Mouse (Mus musculus): ENCODE results near the gene Ugt2a2. TPM values are rescaled to one million over a fixed set of nuclear protein-coding genes. Genes with fewer than 3 reads are reported as not detected.
"Not testable (repeated sequence)": the region's sequence is repeated elsewhere in the genome, so short reads cannot be mapped to it uniquely, and the experiment has no call there.

Ugt2a2 gene
- total RNA-seq (2012; rRNA removed), result not detected in 2 replicates

- no peaks in the 10 kb centered on the region for H3K36me3 ChIP-seq (ENCODE audit: control insufficient read depth, insufficient read depth, low read length, poor library complexity, severe bottlenecking)
- H3K4me1 ChIP-seq (ENCODE audit: control insufficient read depth in 2 of 2, insufficient read depth in 2 of 2, low read length in 2 of 2, poor library complexity in 1 of 2), result no peaks in the 10 kb centered on the region
- no peak for TF ChIP-seq CHD2 (IDR thresholded peaks at IDR 0.05; ENCODE audit: low read depth, low read length)
- TF ChIP-seq HCFC1 (IDR thresholded peaks at IDR 0.05; ENCODE audit: borderline replicate concordance, insufficient read depth, low read length), result no peak
- TF ChIP-seq ZC3H11A (IDR thresholded peaks at IDR 0.05; ENCODE audit: borderline replicate concordance, low read depth, low read length), result no peak
- TF ChIP-seq ZNF384 (IDR thresholded peaks at IDR 0.05; ENCODE audit: low read depth, low read length), result no peak
- TF ChIP-seq MAFK (IDR thresholded peaks at IDR 0.05; ENCODE audit: insufficient read depth, low read depth, low read length), result no peak
- no peak for DNase-seq (ENCODE audit: low read depth, low spot score)
- H3K27ac ChIP-seq (ENCODE audit: insufficient read depth, low read depth, low read length, poor library complexity, severe bottlenecking), result no peak within 1 kb of the TSS
- no peak within 1 kb of the TSS for H3K9ac ChIP-seq (ENCODE audit: insufficient read depth, low read depth, low read length, poor library complexity, severe bottlenecking)
- H3K9me3 ChIP-seq (ENCODE audit: control insufficient read depth, insufficient read depth, low read depth, low read length), result no peaks in the 10 kb centered on the region
- no peak within 1 kb of the TSS for H3K4me3 ChIP-seq (ENCODE audit: insufficient read depth in 1 of 2, low read depth in 1 of 2, low read length in 2 of 2, poor library complexity in 1 of 2, severe bottlenecking in 1 of 2)
- in situ Hi-C loops (cut with MboI; ENCODE audit: low sequenced_read_pairs in 2 of 2, unreplicated experiment in 2 of 2), result no loop called here
Observed at GRCm38 (mm10) chr5:87482160-87482559, at the start of gene Ugt2a2. Gene Ugt2a2, minus strand, starts transcription at chr5:87482260.

DNA sequence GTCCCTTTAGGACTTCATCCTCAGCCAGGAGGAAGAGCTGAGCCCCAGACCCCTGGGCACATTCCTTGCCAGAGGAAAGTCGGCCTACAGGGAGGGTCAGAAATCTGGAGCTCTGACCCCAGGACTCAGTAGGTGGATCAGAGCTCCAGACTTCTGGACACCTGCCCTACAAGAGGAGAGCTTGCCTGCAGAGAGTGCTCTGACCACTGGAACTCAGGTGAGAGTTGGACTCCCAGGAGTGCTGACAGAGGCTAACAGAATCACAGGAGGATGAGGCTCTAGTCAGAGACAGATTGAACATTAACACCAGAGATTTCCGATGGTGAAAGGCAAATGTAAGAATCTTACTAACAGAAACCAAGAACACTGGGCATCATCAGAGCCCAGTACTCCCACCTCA, 41.5 kb upstream of the Ugt2a2 start:
- in situ Hi-C loops (cut with MboI; ENCODE audit: low sequenced_read_pairs in 2 of 2, unreplicated experiment in 2 of 2); H3K9me3 ChIP-seq (ENCODE audit: control insufficient read depth, insufficient read depth, low read depth, low read length); H3K9ac ChIP-seq (ENCODE audit: insufficient read depth, low read depth, low read length, poor library complexity, severe bottlenecking); DNase-seq (ENCODE audit: low read depth, low spot score); H3K4me3 ChIP-seq (ENCODE audit: insufficient read depth in 1 of 2, low read depth in 1 of 2, low read length in 2 of 2, poor library complexity in 1 of 2, severe bottlenecking in 1 of 2); H3K27ac ChIP-seq (ENCODE audit: insufficient read depth, low read depth, low read length, poor library complexity, severe bottlenecking); H3K4me1 ChIP-seq (ENCODE audit: control insufficient read depth in 2 of 2, insufficient read depth in 2 of 2, low read length in 2 of 2, poor library complexity in 1 of 2); H3K36me3 ChIP-seq (ENCODE audit: control insufficient read depth, insufficient read depth, low read length, poor library complexity, severe bottlenecking): not testable (repeated sequence)

GRCm38 (mm10) chr5:87505776-87506458, 23.9 kb upstream of the Ugt2a2 start:
- H3K4me1 ChIP-seq (ENCODE audit: control insufficient read depth in 2 of 2, insufficient read depth in 2 of 2, low read length in 2 of 2, poor library complexity in 1 of 2), result no peaks in the 10 kb centered on the region
- no peak overlapping the region for H3K27ac ChIP-seq (ENCODE audit: insufficient read depth, low read depth, low read length, poor library complexity, severe bottlenecking)
- no peaks in the 10 kb centered on the region for H3K36me3 ChIP-seq (ENCODE audit: control insufficient read depth, insufficient read depth, low read length, poor library complexity, severe bottlenecking)
- TF ChIP-seq CHD2 (IDR thresholded peaks at IDR 0.05; ENCODE audit: low read depth, low read length) (no peak), ZC3H11A (IDR thresholded peaks at IDR 0.05; ENCODE audit: borderline replicate concordance, low read depth, low read length) (no peak), HCFC1 (IDR thresholded peaks at IDR 0.05; ENCODE audit: borderline replicate concordance, insufficient read depth, low read length) (no peak), ZNF384 (IDR thresholded peaks at IDR 0.05; ENCODE audit: low read depth, low read length) (no peak), MAFK (IDR thresholded peaks at IDR 0.05; ENCODE audit: insufficient read depth, low read depth, low read length) (no peak)
- H3K9me3 ChIP-seq (ENCODE audit: control insufficient read depth, insufficient read depth, low read depth, low read length), result no peaks in the 10 kb centered on the region
- no peak overlapping the region for H3K4me3 ChIP-seq (ENCODE audit: insufficient read depth in 1 of 2, low read depth in 1 of 2, low read length in 2 of 2, poor library complexity in 1 of 2, severe bottlenecking in 1 of 2)
- in situ Hi-C loops (cut with MboI; ENCODE audit: low sequenced_read_pairs in 2 of 2, unreplicated experiment in 2 of 2), result no loop called here
- H3K9ac ChIP-seq (ENCODE audit: insufficient read depth, low read depth, low read length, poor library complexity, severe bottlenecking), result no peak overlapping the region
- no peak for DNase-seq (ENCODE audit: low read depth, low spot score)

DNA sequence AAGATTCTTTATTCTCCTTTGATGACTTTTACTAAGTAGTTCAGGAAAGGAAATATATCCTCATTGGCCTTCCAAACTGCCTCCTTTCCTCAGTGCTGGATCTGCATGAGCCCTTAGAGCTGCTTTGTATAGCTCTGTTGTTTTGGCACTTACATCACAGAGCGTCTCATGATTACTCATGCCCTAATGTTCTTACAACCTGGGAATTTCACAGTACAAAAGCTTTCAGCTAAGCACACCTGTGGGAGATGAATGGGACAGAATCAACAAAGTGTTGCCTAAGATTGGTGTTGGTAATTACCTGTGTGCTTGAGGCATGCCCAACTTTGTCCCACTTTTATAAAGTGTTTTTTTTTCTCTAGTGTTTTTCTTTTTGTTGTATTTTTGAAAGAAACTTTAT, 20.6 kb upstream of the Ugt2a2 start:
- DNase-seq (ENCODE audit: low read depth, low spot score), result no peak
- Histone ChIP-seq H3K9me3 (ENCODE audit: control insufficient read depth, insufficient read depth, low read depth, low read length) (no peaks in the 10 kb centered on the region), H3K9ac (ENCODE audit: insufficient read depth, low read depth, low read length, poor library complexity, severe bottlenecking) (no peak overlapping the region), H3K27ac (ENCODE audit: insufficient read depth, low read depth, low read length, poor library complexity, severe bottlenecking) (no peak overlapping the region), H3K4me3 (ENCODE audit: insufficient read depth in 1 of 2, low read depth in 1 of 2, low read length in 2 of 2, poor library complexity in 1 of 2, severe bottlenecking in 1 of 2) (no peak overlapping the region), H3K4me1 (ENCODE audit: control insufficient read depth in 2 of 2, insufficient read depth in 2 of 2, low read length in 2 of 2, poor library complexity in 1 of 2) (no peaks in the 10 kb centered on the region), H3K36me3 (ENCODE audit: control insufficient read depth, insufficient read depth, low read length, poor library complexity, severe bottlenecking) (no peaks in the 10 kb centered on the region)
- in situ Hi-C loops (cut with MboI; ENCODE audit: low sequenced_read_pairs in 2 of 2, unreplicated experiment in 2 of 2), result no loop called here
- no peak for TF ChIP-seq CHD2 (IDR thresholded peaks at IDR 0.05; ENCODE audit: low read depth, low read length)
- no peak for TF ChIP-seq MAFK (IDR thresholded peaks at IDR 0.05; ENCODE audit: insufficient read depth, low read depth, low read length)
- TF ChIP-seq ZNF384 (IDR thresholded peaks at IDR 0.05; ENCODE audit: low read depth, low read length), result no peak
- no peak for TF ChIP-seq ZC3H11A (IDR thresholded peaks at IDR 0.05; ENCODE audit: borderline replicate concordance, low read depth, low read length)
- TF ChIP-seq HCFC1 (IDR thresholded peaks at IDR 0.05; ENCODE audit: borderline replicate concordance, insufficient read depth, low read length), result no peak

DNA sequence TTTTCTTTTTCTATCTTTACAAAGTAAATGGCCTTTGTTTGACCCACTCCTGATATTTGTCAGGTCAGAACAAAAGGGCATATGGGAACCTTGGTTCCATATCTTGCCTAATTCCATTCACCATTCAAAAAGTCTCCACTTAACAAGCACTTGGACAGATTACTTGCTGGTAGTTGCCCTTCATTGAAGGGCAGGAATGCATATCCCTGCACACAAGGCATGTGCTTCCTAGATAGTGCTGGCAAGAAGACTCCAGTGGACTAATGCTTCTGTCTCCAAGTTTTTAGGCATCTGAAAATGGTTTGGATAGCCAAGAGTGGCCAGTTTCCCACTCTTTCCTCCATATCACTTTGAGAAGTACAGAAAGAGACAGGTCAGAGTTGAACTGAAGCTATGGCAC, 17.3 kb upstream of the Ugt2a2 start:
- no peak for TF ChIP-seq MAFK (IDR thresholded peaks at IDR 0.05; ENCODE audit: insufficient read depth, low read depth, low read length)
- Histone ChIP-seq H3K4me3 (ENCODE audit: insufficient read depth in 1 of 2, low read depth in 1 of 2, low read length in 2 of 2, poor library complexity in 1 of 2, severe bottlenecking in 1 of 2) (no peak overlapping the region), H3K27ac (ENCODE audit: insufficient read depth, low read depth, low read length, poor library complexity, severe bottlenecking) (no peak overlapping the region), H3K36me3 (ENCODE audit: control insufficient read depth, insufficient read depth, low read length, poor library complexity, severe bottlenecking) (no peaks in the 10 kb centered on the region), H3K9me3 (ENCODE audit: control insufficient read depth, insufficient read depth, low read depth, low read length) (no peaks in the 10 kb centered on the region), H3K9ac (ENCODE audit: insufficient read depth, low read depth, low read length, poor library complexity, severe bottlenecking) (no peak overlapping the region), H3K4me1 (ENCODE audit: control insufficient read depth in 2 of 2, insufficient read depth in 2 of 2, low read length in 2 of 2, poor library complexity in 1 of 2) (no peaks in the 10 kb centered on the region)
- in situ Hi-C loops (cut with MboI; ENCODE audit: low sequenced_read_pairs in 2 of 2, unreplicated experiment in 2 of 2), result no loop called here
- DNase-seq (ENCODE audit: low read depth, low spot score), result no peak

Measured in ES-E14 (cell line).